Mouse (Mus musculus): Measurements from ENCODE around the gene Csk.

Csk gene

DNA sequence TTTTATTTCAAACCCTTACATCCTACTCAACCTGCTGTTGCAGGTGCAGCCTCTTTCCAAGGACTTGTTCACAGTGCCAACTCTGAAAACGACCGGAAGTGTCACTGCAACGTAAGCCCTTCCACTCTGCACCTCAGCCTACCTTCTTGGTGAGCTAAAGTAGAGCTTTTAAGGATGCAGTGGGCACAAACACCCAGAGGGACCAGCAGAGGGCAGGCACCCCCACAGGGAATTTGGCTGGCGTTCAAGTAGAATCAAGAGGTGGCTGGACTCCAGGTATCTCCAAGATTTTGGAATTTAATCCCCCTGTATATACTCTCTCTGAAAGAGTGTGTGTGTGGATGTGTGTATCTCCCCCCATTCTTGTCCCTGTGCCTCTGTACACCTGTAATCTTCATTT lies 4.4 kb upstream of the Csk start:
- DNase-seq (ENCODE audit: low read depth, low spot score): peak; percentile 3

DNA sequence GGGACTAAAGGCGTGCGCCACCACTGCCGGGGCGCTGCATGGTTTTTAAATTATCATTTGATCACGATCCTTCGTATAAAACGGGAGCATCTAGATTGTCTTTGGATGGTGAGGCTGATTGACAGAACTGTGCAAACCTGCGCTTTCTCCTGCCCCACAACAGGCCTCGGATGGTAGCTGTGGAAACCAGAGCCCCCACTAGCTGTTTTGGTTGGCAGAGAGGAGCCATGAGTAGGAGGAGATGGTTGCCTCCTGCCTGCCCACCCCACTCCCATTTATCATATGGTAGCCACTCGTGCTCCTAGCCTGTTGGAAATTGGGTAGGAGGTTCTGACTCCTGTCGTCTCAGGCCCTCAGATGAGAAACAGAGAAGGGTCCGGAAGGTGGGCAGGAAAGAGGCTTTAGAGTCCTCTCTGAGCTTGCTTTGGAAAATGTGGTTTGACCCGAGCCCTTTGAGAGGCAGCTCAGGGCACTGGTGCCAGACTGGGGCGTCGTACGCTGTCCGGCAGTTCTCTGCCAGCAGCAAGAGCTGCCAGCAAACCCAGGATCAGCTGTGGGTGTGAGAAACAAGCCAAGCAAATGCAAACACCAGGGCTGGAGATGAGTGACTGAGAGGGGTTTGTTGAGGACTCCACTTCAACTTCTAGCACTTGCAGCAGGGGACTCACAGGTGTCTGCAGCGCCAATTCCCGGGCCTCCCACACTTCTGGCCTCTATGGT lies 3.4 kb upstream of the Csk start:
- no peak for DNase-seq (ENCODE audit: low read depth, low spot score)

DNA sequence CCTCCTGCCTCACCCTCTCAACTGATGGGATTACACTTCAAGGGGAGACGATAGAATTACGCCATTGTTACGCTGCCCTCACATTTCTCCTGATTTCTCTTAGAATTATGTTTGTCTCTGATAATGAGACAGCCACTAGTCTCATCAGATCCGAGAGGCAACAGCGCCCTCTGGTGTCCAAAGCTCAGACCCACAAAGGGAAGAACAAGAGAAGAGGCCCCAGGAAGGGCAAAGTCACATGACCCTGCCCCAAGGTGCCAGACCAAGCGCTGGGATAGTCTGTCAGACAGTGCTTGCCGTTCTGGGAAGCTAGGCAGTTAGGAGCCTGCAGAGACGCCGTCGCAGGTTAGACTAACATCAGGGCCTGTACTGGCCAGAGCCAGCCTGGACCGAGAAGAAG lies 2.3 kb upstream of the Csk start:
- peak; percentile 96 for DNase-seq (ENCODE audit: low read depth, low spot score)

DNA sequence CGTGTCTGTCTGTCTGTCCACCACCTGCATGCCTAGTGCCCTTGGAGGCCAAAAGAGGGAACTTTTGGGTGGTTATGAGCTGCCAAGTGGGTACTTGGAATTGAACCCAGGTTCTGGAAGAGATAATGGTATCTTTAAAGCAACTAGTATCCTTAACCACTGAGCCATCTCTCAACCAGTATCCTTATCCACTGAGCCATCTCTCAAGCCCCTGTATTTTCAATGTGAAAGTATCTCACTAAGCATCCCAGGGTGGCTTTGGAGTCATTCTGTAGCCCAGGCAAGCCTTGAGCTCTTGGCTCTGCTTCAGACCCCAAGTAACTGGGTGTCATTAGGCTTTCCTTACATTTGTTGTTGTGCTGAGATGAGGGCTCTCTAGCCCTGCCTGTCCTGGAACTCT lies 1.5 kb upstream of the Csk start:
- DNase-seq (ENCODE audit: low read depth, low spot score): peak; percentile 3

DNA sequence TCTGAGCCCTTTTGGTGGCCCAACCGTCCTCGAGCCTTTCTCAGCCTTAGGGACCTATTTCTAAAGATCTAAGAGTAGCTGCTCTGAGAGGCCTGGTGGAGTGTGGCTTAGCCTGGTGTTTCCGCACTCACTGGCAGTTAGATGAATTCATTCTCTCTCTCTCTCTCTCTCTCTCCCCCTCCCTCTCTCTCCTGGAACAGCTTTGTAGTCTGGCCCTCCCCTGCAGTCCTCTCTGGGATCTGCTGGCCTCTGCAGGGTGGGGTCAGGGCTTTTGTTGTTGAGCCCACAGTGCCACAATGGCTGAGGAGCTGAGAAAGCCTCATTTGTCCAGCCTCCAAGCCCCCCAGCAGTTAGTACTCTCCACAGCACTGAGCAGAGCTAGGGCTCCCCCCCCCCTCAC lies 576 bp downstream of the Csk start:
- DNase-seq (ENCODE audit: low read depth, low spot score): peak; percentile 44

DNA sequence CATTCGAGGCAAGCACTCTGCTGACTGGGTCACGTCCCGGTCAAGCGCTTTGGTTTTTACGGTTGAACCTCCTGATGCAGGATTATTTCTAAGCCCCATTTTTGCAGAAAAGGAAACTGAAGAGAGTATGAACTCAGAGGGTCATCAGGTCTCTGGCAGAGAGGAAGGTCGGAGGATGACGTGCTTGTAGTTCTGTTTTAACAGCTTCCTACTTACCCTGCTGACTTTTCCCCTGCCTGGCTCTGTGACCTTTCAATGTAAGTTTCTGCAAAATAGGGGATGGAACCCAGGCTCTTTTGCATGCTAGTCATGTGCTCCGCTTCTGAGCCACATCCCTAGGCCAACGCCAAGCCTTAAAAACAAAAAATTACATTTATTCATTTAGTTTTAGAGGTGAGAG lies 1.1 kb downstream of the Csk start:
- DNase-seq (ENCODE audit: low read depth, low spot score): peak; percentile 50

DNA sequence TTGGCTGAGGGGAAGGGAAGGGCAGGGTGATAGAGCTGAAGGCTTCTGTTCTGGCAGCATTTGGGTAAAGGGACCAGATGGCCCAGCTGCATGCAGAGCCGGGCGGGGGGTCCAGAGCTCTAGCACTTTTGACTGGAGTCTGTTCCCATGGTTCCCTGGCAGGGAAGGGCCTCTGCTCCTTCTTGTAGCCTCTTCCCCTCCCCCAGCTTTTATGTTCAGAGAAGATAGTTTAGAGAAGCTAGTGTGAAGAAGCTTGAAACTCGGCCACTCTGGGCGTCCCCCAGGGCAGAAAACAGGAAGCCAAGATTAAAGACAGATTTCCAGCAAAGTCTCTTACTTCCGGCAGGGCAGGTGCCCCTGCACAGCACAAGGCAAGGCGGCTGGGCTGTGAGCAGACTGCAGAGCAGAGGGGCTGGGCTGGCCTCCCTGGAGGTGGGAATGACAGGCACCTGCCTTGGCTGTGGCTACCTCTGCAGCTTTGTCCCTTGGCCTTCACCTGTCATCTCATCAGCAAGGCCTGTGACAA lies 2.6 kb downstream of the Csk start:
- DNase-seq (ENCODE audit: low read depth, low spot score): peak; percentile 72

DNA sequence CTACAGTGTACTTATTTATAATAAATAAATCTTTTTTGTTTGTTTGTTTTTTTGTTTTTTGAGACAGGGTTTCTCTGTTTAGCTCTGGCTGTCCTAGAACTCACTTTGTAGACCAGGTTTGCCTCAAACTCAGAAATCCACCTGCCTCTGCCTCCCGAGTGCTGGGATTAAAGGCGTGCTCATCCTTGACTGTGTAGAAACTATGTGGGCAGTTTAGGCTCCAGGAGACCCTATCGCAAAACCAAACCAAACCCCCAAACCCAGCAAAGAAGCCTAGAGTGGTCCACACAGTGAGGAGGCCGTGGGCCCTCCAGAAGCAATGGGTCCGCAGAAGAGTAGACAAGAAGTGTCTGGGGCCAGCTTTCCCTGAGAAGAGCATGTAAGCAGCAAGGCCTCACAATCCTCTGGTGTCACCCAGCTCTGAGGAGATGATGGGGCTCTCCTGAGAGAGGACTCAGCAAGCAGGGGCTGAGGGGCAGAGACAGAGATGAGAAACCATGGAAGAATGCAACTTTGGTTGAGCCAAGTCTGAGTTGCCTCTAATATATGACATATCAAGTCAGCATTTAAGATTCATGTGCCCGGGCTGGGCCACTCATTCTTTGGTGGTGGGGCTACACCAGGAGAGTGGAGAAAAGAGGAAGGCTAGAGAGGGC lies 3.2 kb downstream of the Csk start:
- no peak for DNase-seq (ENCODE audit: low read depth, low spot score)

DNA sequence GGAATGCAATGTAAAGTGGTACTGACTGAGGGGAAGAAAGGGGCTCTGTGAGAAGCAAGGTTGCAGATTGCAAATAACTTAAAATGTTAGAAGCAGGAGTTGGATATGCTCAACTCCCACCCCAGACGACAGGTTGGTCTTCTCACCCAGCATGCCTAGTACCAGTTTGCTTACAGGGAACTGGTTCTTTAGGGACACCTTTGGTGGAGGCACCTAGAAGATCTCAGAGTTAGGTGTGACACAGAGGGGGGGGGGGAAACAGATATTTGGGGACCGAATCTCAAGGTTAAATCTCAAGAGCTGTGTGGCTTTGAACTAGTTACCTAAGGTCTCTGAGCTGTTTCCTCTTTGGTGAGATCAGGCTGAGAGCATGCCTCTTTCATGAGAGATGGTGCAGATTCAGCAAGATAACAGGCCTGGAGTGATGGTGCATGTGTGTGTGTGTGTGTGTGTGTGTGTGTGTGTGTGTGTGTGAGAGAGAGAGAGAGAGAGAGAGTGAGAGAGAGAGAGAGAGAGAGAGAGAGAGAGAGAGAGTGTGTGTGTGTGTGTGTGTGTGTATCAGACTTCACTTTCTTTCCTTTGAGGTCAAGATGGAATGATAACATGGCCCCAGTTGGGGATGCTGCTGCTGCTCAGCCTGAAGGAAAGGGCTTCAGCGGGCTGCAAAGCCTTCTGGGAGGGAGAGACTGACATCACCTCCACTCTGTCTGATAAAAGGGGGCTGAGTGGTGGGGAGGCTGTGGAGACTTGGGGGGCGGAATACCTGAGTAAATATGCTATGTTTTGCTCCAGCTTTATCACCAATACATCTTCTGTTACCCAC lies 5.9 kb downstream of the Csk start:
- DNase-seq (ENCODE audit: low read depth, low spot score): peak; percentile 84

DNA sequence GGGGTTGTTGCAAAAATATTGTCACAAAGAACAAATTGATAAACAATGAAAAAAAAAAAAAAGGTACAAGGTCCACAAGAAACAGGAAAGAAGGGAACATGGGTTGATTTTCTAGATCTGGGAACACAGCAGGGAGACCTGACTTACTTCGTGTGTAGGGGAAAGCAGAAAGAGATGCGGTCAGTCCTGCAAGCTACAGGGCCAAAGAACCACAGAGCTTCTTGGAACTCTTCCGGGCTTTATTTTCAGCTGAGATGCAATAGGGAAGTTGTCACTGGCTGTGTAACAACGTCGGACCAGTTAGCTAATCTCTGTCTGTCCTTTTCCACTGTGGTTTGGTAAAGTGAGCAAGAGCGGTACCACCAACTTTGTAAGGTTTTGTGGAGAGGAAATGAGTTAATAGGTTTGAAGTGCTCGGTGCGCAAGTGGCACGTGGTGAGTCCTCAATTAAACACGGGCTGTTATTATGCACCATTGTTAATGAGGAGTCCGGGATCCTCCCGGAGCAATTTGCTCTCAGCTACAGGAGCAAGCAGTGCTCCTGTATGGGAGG lies 6.8 kb downstream of the Csk start:
- DNase-seq (ENCODE audit: low read depth, low spot score): peak; percentile 77

DNA sequence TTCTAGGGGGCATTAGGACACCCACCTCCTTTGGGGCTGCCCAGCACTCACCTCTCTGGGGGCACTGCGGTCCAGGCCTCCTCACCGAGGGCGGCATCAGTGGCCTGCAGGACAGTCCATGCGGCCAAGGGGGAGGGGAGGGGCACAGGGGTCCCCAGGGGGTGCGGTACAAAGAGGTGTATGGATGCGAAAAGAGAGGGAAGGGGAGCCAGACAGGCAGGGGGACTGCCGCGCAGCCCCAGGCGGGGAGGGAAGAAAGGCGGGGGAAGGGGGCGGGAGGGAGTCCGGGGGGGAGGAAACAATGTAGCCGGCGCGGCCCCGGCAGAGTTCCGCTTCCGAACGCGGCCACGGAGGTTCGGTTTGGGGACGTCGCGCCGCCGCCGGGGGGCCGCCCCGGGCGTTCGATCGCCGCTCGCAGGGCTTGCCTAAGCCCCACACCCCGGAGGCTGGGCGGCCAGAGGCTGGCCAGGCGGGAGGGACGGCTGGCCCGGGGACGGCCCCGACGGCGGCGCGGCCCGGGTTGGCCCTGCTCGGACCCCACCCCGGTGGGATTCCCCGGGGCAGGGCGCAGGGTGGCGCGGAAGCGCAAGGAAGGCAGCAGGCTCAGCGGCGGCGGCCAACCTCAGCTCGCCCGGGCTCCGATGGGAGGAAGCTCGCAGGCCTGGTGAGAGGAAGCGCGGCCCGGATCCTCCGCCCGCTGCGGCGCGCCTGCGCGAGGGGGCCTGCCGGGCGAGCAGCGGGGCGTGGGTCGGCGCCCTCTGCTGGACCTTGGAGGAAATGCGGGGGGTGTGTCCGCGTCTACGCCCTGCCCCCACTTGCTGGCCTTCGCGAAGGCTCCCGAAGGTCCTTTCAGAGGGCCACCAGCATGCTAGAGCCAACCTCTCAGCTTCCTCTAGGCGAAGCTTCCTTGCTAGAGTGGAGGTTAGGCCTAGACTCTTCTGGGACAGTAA lies 8.2 kb downstream of the Csk start:
- DNase-seq (ENCODE audit: low read depth, low spot score): peak; percentile 97

DNA sequence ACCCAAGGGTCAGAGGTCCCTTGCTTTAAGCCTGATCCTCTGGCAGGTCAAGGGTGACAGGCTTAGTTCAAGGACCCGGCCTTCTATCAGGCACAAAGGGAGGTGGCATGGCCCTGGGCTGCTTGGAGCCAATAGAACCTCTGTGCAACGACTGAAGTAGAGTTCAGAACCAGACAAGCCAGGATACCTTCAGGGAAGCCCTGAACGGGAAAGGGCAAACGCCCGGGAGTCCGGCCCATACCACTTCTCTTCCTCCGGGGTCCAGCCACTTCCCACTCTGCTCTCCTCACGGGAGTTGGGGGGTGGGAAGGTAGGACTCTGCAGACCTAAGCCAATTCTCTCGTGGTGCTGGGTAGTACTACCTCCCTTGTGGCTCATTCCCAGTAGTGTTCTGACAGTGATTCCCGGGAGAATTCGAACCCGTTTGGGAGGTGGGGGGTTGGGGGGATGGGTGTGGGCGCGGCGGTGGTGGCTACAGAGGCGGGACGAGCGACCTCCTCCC lies 8.9 kb downstream of the Csk start:
- DNase-seq (ENCODE audit: low read depth, low spot score): no peak

DNA sequence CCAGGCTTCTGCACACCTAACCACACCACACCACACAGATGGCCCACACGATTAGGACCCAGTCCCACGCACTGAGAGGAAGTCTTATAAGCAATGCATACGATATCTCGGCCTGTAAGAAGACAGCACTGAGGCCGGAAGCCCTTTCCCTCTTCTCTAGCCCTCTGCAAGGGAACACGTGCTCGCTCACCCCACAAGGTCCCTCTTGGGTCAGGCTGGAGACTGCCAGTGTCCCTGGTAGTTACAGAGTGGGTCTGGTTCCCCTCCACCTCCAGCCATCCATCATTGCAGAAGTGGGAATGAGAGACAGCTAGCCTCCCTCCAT lies 9.6 kb downstream of the Csk start:
- peak; percentile 66 for DNase-seq (ENCODE audit: low read depth, low spot score)

DNA sequence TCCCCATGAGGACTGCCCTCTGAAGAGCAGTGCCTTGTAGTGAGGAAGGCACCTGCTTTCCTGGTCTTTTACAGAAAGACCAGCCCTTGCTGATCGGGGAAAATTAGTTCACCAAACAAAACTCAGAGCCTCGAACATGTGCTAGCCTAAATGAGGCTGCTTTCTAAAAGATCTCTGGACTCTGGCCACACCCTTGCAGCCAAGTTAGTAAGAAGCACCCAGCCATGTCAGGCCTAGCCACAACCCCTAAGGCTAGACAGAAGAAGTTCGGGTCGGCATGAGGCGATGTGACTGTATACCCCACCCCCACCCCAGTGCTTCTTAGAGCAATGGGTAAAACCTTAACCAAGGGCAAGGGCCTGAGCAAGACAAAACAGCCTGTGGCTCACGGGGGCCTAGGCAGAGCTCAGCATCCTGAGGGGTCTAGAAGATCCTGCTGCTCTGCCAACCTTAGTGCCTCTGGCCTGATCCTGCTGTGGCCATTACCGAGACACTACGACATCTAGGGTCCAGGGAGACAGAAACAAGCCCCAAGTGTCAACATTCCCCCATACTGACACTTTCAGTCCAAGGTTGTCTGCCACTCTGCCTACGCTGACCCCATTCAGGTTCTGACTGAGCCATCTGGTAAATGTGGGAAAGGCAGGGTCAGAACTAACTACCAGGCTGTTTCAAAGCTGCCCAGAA lies 10.1 kb downstream of the Csk start:
- DNase-seq (ENCODE audit: low read depth, low spot score): no peak

DNA sequence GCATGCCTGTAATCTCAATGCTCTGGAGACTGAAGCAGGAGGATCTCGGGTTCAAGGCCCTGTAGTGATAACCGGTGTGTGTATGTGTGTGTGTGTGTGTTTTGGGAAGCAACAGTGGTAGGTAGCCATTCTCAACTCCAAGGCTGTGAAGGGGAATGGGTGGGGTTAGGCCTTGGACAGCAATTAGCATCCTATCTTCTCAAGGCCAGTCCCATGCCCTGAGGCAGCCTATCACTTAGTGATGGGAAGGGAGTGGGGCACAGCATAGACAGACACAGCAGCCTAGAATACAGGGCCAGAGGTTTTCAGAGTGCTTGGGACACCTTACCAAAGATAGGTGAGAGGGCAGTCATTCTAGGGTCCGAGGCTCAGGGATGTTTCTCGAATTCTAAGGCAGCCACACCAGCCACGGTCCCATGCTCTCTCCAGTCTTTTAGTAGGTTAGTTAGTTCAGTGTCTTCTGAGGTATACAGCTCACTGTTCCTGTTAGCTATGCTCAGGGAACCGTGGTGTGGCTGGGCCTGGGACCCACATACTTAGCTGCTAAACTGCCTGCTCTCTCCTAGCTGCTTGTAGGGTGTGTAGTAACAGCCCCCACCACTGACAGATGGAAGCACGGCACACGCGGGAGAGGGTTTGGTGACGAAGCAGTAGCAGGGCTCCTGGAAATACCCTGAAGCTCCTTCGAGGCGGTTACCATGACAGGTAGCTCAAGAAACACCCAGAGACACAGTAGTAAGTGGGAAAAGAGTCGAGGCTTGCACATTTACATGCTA lies 11.5 kb downstream of the Csk start:
- DNase-seq (ENCODE audit: low read depth, low spot score): peak; percentile 72

DNA sequence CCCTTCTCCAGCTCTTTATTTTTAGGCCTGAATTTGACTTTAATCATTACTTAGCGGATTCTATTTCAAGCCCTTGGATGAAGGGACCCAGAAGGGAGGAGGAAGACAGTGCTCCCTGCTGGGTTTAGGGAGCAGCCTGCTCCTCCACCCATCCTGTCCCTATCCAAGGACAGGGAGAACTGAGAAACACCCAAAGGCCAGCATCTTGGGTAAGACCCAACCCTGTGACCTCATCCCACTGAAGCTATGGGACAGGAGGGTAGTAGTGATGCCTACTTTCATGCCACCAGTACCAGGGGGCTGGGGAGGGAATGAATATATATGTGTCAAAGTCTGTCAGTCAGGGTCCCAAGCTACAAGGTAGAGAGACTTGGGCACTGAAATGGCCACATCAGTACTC lies 12.4 kb downstream of the Csk start:
- no peak for DNase-seq (ENCODE audit: low read depth, low spot score)

DNA sequence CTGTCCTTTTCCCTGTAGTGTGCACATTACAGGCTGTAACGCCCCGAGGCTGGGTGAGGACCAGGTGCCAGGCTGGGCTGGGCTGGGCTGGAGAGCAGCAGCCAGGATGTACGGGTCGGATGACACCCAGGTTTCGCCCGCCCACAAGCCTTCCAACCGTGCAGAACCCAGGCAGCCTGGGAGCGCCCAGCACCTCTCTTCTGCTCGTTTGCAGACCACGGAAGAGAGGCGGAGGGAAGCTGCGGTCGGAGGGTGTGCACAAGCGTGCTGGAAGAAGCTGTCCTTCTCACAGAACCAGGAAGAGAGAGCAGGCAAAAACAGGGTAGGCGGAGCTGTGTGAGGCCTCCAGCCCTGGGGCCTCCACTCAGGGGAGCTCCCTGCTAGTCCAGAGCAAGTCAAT lies 13.0 kb downstream of the Csk start:
- peak; percentile 92 for DNase-seq (ENCODE audit: low read depth, low spot score)

DNA sequence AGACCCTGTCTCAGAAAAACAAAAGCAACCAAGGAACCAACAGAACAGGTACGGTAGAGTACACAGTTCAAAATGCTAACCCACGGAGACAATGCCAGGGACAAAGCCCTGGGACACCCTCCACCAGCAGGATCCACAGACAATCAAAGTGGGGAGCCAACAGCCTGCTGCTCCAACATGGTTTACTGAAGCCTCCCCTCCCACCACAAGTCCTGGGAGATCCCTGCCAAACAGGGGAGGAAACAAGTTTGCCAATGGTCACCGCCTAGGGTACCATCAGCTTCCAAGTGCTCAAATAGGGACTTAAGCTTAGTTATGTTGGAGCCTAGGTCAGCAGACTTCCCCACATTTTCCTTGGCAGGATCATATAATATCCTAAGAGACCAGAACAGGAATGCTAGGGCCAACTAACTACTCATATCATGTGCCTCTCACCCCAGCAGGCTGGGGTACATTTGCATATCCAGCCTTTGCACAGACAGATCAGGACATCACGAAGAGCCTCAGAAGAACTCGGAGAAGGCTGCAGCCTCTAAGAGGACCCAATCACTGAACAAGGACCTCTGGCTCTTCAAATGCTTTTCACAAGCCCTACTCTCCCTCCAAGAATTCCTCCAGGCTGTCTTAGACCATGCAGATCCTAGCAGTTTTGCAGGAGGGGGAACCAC lies 13.6 kb downstream of the Csk start:
- no peak for DNase-seq (ENCODE audit: low read depth, low spot score)
